Mouse (Mus musculus) cerebellum, postnatal 4 days (tissue): Measurements from ENCODE around the gene D3Ertd254e.
"Not testable (repeated sequence)": the region's sequence is repeated elsewhere in the genome, so short reads cannot be mapped to it uniquely, and the experiment has no call there.

Experiments used
- DNase-seq, 2 experiments: peaks; one replicate each; pipeline ENCODE4 v3.0.0; 2022; ENCODE audit warnings: low spot score in 2 of 2, mixed read lengths in 1 of 2

Gene D3Ertd254e

GRCm38 (mm10) chr3:36150934-36151686, at the start of gene D3Ertd254e:
Gene D3Ertd254e, plus strand, starts transcription at chr3:36151017.
- peak; percentile 68 to 82 for DNase-seq

GRCm38 (mm10) chr3:36116076-36116475, 34.7 kb upstream of the D3Ertd254e start:
- no peak for DNase-seq

DNA sequence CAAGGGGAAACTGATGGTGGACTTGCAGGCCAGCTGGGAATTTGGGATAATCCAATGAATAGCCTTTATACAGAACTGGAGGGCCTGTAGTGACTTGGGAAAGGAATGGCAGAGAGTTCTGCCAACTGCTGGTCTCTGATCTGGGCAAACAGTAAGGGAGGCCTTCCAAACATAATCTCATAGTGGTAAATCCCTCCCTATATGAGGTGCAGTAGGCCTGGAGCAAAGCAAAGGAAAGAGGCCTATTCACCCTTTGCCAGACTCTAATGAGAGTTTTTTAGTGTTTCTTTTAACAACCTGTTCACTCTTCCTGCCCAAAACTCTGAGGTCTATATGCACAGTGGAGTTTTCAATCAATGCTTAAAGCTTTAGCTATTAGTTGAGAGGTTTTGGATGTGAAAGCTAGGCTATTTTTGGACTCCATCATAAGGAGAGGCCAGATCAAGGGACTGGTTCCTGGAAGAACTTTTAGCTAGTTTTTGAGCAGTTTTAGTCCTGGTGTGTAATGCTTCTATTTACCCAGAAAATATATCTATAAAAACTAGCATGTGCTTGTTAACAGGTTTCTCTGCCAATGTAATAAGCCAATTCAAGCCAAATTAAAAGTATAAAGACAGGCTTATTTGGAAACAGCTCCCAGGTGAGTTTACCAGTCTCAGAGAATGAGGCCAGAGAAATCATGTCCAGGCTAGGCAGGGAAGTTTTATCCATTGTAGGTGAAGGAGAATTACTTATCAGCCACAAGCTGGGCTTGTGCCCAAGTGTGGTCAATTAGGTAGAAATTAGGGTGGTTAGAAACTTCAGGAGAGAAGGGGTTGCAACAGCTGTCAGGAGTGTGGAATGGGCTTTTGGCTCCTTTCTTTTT, 30.9 kb upstream of the D3Ertd254e start:
- no peak for DNase-seq

- not testable (repeated sequence) for DNase-seq
Observed at GRCm38 (mm10) chr3:36126176-36126575, 24.6 kb upstream of the D3Ertd254e start.

DNA sequence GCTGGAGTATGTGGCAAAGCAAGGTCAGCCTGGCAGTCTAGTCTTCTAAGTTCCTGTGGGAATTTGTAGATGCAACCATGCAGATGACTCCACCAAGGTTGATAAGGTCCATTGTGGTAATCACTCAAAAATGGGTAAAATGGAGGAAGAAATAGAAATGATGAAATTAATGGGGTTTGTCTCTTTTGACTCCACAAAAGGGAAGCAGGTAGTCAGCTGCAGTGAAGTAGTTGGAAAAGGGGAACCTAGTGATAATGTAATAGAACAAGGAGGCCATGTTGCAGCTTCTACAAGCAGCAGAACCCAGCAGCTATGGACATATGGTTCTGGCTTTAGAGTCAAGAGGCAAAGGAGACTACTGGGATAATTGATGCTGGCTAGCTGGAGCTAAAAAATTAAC, 14.7 kb upstream of the D3Ertd254e start:
- DNase-seq = no peak

DNA sequence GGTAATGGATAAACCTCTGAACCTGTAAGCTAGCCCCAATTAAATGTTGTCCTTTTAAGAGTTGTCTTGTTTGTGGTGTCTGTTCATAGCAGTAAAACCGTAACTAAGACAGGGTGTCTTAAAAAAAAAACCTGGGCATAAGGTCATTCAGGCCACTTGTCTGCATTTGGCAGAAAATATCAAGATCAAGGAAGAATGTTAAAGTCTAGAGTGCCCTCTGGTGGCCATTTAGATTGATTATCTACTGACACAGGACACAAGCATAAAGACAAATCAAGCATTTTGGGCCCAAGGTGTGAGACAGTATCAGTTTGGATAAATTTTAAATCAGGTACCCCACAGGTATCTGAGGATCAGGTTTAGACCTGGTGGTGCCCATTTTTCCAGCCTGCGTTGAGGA, 13.3 kb upstream of the D3Ertd254e start:
- no peak for DNase-seq

GRCm38 (mm10) chr3:36138171-36138660, 12.6 kb upstream of the D3Ertd254e start:
- no peak for DNase-seq

DNA sequence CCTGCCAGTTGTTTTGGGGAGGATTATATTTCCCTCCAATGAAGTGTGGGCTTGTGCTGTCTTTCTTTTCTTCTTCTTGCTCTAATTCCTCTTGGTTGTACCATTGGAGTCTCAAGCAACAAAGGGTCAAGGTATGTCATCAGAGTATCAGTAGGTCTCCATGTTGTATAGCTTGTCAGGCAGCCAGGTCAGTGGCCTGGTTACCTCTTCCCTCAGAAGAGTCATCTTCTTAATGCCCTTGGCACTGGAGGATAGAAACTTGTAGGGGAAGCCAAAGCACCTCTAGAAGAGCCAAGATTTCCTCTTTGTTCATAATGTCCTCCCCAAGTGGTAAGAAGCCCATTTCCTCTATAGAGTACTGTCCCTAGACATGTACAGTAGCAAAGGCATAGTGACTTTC, 11.8 kb upstream of the D3Ertd254e start:
- no peak for DNase-seq

- no peak for DNase-seq
Observed at GRCm38 (mm10) chr3:36150537-36150933, 282 bp upstream of the D3Ertd254e start.

DNA sequence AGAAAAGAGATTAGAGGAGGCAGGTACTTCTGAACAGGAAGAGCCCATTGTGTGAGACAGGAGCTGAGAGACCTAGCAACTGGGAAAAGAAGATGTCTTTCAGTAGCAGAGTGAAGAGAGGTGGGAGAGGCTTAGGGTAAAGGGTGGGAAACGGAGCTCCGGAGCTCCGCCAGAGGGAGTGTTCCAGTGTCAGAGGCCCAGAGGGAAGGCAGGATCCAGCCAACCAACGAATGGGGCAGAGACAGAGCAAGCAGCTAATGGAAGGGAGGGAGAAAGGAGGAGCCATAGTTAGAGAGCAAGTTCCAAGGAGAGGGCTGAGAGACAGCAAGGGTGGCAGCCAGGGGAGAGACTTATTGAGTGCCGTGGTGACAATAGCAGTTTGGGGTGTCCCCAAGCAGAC, 4.5 kb downstream of the D3Ertd254e start:
- no peak for DNase-seq

GRCm38 (mm10) chr3:36170670-36171210, 19.9 kb downstream of the D3Ertd254e start:
- no peak for DNase-seq

GRCm38 (mm10) chr3:36171348-36171747, 20.5 kb downstream of the D3Ertd254e start:
- no peak for DNase-seq

DNA sequence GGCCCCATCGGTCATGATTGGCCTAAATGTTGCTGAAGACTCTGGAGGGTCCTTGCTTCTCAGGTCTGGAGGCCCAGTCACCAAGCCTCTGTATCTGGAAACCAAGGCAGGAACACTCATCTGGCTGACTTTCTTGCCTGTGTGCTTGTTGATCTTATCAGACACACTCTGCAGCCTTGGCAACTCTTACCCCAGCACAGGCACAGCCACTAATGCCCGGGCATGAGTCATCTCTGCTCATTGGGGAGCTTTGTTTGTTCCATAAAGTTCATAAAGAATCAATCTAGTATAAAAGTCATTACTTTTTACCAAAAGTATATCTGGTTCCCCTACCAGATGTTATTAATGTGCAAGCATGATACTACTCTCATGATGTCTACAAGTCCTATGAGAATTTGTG, 22.9 kb downstream of the D3Ertd254e start:
- no peak for DNase-seq

- peak; percentile 32 to 52 for DNase-seq
Observed at GRCm38 (mm10) chr3:36181519-36181918, 30.7 kb downstream of the D3Ertd254e start.

DNA sequence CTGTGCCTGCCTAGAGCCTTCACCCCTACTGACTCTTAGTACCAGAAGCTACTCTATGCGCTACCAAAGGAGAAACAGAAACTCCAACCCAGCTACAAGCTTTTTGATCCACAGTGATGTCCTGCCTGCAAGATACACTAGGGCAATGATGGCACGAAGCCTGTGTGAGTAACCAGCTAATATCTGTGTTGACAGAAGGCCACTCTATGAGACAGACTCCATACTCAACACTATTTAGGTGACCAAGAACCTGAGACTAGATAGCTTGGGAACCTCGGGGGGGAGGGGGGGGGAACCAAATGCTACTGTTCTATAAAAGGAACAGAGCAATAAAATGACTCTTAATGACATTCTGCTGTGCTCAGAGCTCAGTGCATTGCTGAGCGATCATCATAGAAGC, 35.7 kb downstream of the D3Ertd254e start:
- no peak for DNase-seq

DNA sequence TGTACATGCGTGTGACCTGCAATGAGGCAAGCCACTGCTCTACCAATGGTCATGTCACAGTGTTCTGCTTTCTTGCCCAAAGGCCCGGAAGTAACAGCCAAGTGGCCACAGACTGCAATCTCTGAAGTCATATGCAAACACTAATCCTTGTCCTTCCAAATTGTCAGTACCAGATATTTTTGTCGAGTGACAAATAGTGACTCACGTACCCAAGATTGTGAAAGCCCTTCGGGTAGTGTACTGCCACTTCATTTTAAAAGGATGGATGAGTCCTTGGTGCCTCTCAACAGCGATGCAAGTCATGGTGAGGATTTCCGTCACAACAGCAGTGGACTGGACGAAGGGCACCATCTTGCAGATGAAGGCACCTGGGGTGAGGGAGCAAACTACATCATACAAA, 38.4 kb downstream of the D3Ertd254e start:
- DNase-seq = no peak

- no peak for DNase-seq
Observed at GRCm38 (mm10) chr3:36201098-36201497, 50.3 kb downstream of the D3Ertd254e start.

DNA sequence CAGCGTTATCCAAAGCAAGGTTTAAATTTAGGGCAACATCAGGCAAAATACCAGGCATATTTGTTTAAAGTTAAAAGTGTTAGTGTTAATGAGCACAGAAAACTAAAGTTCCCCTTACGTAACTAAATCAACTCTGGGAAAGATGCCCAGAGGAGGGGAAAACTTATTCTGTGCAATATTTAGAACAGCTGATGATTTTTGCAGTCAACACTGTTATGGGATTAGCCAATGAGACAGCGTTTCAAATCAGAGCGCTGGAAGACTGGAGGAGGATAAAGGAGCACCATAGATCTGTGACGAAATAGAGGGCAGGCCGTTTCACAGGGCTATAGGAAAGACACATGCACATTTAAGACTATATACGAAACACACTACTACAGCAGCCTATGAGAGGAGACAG, 52.1 kb downstream of the D3Ertd254e start:
- no peak for DNase-seq

- no peak for DNase-seq
Observed at GRCm38 (mm10) chr3:36207520-36208264, 56.9 kb downstream of the D3Ertd254e start.

DNA sequence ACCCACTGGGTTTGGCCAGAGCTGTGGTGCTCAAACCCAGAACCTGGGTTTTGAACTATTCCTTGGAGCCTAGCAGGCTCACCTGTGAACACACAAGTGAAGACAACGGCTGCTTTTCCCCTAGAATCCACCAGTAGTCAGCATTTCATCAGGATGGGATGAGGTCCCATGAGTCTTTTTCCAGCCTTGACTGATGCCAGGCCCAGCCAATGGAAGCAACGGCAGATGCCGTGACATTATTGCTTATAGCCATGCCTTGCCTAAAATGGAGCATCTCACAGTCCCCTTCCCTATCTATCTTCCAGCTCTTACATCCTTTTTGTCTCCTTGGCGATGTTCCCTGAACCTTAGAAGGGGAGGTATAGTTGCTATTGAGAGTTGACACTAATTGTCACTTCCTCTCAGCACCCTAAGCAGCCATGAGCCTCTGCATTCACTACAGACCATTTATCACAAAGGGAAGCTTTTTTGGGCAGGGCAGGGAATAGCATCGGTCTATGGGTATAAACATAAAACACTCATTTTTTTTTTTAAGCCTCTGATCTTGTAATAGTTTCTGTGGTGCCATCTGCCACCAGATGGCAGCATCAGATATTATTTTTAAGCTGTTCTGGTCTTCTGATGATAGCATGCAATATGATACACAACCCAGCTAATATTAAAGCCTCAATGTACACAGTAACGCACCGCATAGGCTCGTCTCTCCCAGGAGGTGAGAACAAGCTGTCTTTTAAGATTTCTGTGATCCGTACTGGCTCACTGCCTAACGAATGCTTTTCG, 59.1 kb downstream of the D3Ertd254e start:
- peak in 1 of 2 experiments; percentile 30 for DNase-seq

DNA sequence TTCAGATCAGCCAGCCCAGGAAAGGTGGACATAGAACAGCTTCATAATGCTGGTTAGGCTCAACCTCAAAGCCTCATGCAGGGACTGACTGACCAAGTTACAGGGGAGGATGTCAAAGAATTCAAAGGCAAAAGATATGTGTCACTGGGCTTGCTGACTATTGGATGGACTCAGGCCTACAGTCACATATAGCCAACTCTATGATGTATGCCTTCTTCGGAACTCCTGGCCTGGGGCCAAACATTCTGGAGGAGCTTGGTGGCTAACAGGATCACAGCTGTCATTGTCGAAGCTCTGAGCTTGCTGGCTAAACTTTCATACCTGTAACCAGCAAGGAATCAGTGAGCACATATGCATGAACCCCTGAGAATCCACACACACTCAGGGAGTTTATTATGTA, 60.1 kb downstream of the D3Ertd254e start:
- DNase-seq = no peak
